Mouse (Mus musculus) thymus, adult 2 months (tissue): ENCODE data around the gene Ccdc3.
"Not testable (repeated sequence)": the region's sequence is repeated elsewhere in the genome, so short reads cannot be mapped to it uniquely, and the experiment has no call there.

Experiments
- CTCF ChIP-seq: fragments of 200-500 bp; IDR thresholded peaks from 2 replicates; pipeline ENCODE4 v1.5.1; 2012; ENCODE audit warnings: mild to moderate bottlenecking, control low read depth, low read length, moderate library complexity, borderline replicate concordance; ENCODE audit not compliant: control insufficient read depth, poor library complexity, insufficient read depth; ENCODE audit errors: extremely low read depth
- POLR2A ChIP-seq: fragments of 200-500 bp; IDR thresholded peaks from 2 replicates; pipeline ENCODE4 v1.6.1; 2012; ENCODE audit warnings: mild to moderate bottlenecking, low read length, control low read depth, moderate library complexity; ENCODE audit not compliant: control insufficient read depth, poor library complexity, insufficient read depth; ENCODE audit errors: extremely low read depth

DNA sequence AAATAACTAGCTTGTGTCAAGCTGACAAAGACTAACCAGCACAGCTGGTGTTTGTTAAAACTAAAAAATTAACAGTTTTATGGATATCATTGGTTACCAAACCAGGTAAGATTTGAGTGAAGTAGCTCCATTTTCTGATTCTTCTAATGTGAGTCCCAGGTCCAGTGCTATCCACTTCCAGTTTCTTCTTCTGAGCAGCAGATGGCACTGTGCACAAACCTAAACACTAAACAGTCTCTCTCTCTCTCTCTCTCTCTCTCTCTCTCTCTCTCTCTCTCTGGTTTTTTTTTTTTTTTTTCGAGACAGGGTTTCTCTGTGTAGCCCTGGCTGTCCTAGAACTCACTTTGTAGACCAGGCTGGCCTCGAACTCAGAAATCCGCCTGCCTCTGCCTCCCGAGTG, 47.2 kb upstream of the Ccdc3 start:
- not testable (repeated sequence) for TF ChIP-seq CTCF, POLR2A
